Comparison of ENCODE assay signal across 8 mouse cellular contexts in the genomic region with DNA sequence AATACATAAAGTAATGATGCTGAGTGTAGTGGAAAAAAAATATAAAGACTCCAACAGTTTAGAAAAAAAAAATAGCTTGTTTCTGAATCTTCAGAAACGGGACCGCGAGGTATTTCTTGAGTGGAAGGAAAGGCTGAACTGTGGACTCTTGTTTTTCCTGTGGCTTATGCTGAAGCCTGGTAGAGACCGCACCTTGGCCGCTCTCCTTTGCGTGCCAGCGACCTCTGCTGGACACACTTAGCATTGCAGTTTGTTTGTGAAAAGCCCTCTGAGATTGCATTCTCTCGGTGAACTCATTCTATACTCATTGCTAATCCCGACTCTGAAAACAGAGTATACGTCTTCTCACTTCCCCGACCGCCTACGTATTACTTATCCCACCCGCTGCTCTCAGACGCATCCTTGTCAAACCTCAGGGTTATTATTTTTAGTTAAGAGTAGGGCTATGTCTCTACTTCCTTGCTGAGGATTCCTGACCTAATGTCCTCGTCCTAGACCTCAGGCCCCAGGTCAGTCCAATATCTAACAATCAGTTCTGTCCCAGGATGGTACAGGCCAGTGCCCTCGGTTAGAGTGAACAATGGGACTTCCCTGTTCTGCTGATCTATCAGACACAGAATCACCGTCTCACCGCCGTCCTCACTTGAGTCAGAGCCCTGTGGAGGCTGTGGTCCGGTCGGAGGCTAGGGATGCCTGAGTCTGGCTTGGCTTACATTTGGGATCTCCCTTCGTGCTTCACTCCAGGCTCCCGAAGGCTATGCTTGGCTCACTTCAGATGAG.
A peak's percentile ranks its signal among the peaks of the same experiment; 100 is the strongest.
DNase-seq lines count a peak whose midpoint lies in the region; TF ChIP-seq lines count a peak whose summit lies in the region.

No protein-coding gene starts in this region.

- H3K27ac ChIP-seq in gastrocnemius, adult 2 months: no peak overlapping the region

- no peak overlapping the region for H3K4me3 ChIP-seq in gastrocnemius, adult 2 months

- TF ChIP-seq CTCF in gastrocnemius, adult 2 months (IDR thresholded peaks at IDR 0.05): peak; percentile 86

- DNase-seq in ZHBTc4 (ENCODE audit: low read depth, low spot score): peak; percentile 78
- DNase-seq in cerebellum, postnatal 36 days: peak; percentile 77 to 81
- DNase-seq in gastrocnemius, adult 2 months: peak; percentile 61
- DNase-seq in induced T-regulatory cell, adult 2 months (ENCODE audit: low read depth): peak; percentile 85
- DNase-seq in left cerebral cortex, adult 8-10 months (ENCODE audit: low spot score in 2 of 2): peak; percentile 28 to 77
- DNase-seq in mesoderm, embryonic 11.5 days (ENCODE audit: low read depth, low spot score): peak; percentile 76
- DNase-seq in right cerebral cortex, postnatal 25 days: peak; percentile 79
- peak; percentile 63 to 64 for DNase-seq in urinary bladder, postnatal 36 days (ENCODE audit: low spot score in 2 of 2)

- intact Hi-C loops in gastrocnemius, adult 2 months (cut with DNase I): no loop called here
